Mouse (Mus musculus) heart, adult 2 months (tissue): ENCODE results near the gene Kcnk3. TPM values are rescaled to one million over a fixed set of nuclear protein-coding genes. Genes with fewer than 3 reads are reported as not detected.

ENCODE experiments used
- DNase-seq, 2 experiments: peaks; one replicate each; pipeline ENCODE4 v3.0.0; 2021
- H3K27ac ChIP-seq: fragments of 200-600 bp; 2 replicates; pipeline ENCODE4 v1.8.1; 2022
- H3K27me3 ChIP-seq: fragments of 200-500 bp; 2 replicates; pipeline ENCODE4 v1.6.1; 2012; ENCODE audit warnings: mild to moderate bottlenecking, low read length, inconsistent platforms, mixed read lengths; ENCODE audit not compliant: control insufficient read depth, insufficient read depth
- H3K36me3 ChIP-seq: fragments of 200-500 bp; 2 replicates; pipeline ENCODE4 v1.6.1; 2012; ENCODE audit warnings: low read length, inconsistent platforms; ENCODE audit not compliant: control insufficient read depth, insufficient read depth
- H3K4me1 ChIP-seq: fragments of 200-500 bp; 2 replicates; pipeline ENCODE4 v1.6.1; 2011; ENCODE audit warnings: low read length; ENCODE audit not compliant: control insufficient read depth, insufficient read depth
- H3K4me3 ChIP-seq: fragments of 200-600 bp; 2 replicates; pipeline ENCODE4 v1.8.1; 2022
- H3K79me2 ChIP-seq: fragments of 200-500 bp; replicated peaks from 2 replicates; pipeline ENCODE4 v1.6.1; 2012; ENCODE audit warnings: mild to moderate bottlenecking, inconsistent platforms, low read length, moderate library complexity, mixed read lengths; ENCODE audit not compliant: control insufficient read depth, insufficient read depth
- H3K9ac ChIP-seq: fragments of 200-500 bp; 2 replicates; pipeline ENCODE4 v1.6.1; 2012; ENCODE audit warnings: low read depth, mild to moderate bottlenecking, control low read depth, inconsistent platforms, low read length, mixed read lengths
- CTCF ChIP-seq: fragments of 200-600 bp; IDR thresholded peaks from 2 replicates; pipeline ENCODE4 v1.8.1; 2022; ENCODE audit warnings: antibody characterized with exemption, mild to moderate bottlenecking, moderate library complexity
- EP300 ChIP-seq: fragments of 200-500 bp; IDR thresholded peaks from 2 replicates; pipeline ENCODE4 v1.6.1; 2011; ENCODE audit warnings: low read depth, low read length, control low read depth; ENCODE audit not compliant: insufficient read depth
- POLR2A ChIP-seq: fragments of 200-500 bp; IDR thresholded peaks from 2 replicates; pipeline ENCODE4 v1.6.1; 2011; ENCODE audit warnings: mild to moderate bottlenecking, low read depth, low read length, control low read depth; ENCODE audit not compliant: insufficient read depth
- WGBS: fragments of 180-500 bp; shearing (Covaris S2); methylation state at CpG from one replicate; pipeline ENCODE4 v1.1.7; 2018; 5-methylcytosine and 5-hydroxymethylcytosine counted together
- intact Hi-C: fragments of 180-260 bp; cut with DNase I; formaldehyde crosslinking; loops from one replicate; pipeline ENCODE4 v1.15.1; 2025
- polyA plus RNA-seq: library from polyadenylated mRNA; depleted of rRNA; stranded (reverse); fragments of >200 nt; gene quantifications from 2 replicates; pipeline ENCODE4 v1.2.3, GENCODE M21; 2012
- total RNA-seq, 2 experiments: library from RNA; stranded (reverse); gene quantifications; 2 replicates each; pipeline ENCODE4 v1.2.3; 2021

Gene Kcnk3
- total and polyA plus RNA-seq, 3 experiments = 259 to 432 (median 300) TPM

GRCm38 (mm10) chr5:30647815-30648560 lies 60.0 kb downstream of the Kcnk3 start, which contains the start of gene Slc35f6:
Slc35f6 (plus strand) TSS chr5:30647933.
- Histone ChIP-seq H3K9ac (peak within 1 kb of the TSS; percentile 82), H3K27me3 (no peaks in the 10 kb centered on the region), H3K27ac (peak within 1 kb of the TSS; percentile 94), H3K4me3 (peak within 1 kb of the TSS; percentile 89), H3K79me2 (peaks cover 3% of the 10 kb centered on the region; the same call in 1 of the 2 replicates), H3K36me3 (peaks cover 10% of the 10 kb centered on the region), H3K4me1 (peaks cover 24% of the 10 kb centered on the region)
- DNase-seq = peak; percentile 95 to 96
- under 1% methylated on average over 38 of the region's 38 CpGs for WGBS
- intact Hi-C loops = loop anchor here (1.0 kb wide), 1 partner anchor 18 kb away; the partner anchor contains the start of gene Cenpa
- no peak for TF ChIP-seq EP300
- peak; percentile 87 for TF ChIP-seq POLR2A
- TF ChIP-seq CTCF = no peak

GRCm38 (mm10) chr5:30649558-30649957 lies 61.6 kb downstream of the Kcnk3 start:
- DNase-seq = no peak
- peaks cover 8% of the 10 kb centered on the region for H3K36me3 ChIP-seq
- intact Hi-C loops = no loop called here
- H3K79me2 ChIP-seq = peaks cover 3% of the 10 kb centered on the region; the same call in 1 of the 2 replicates
- 61% methylated on average over 4 of the region's 4 CpGs for WGBS
- no peak overlapping the region for H3K9ac ChIP-seq
- H3K27ac ChIP-seq = peak overlapping the region; percentile 94; the same call in 1 of the 2 replicates
- H3K27me3 ChIP-seq = no peaks in the 10 kb centered on the region
- peaks cover 20% of the 10 kb centered on the region for H3K4me1 ChIP-seq
- no peak for TF ChIP-seq EP300
- TF ChIP-seq CTCF = no peak
- no peak for TF ChIP-seq POLR2A
- no peak overlapping the region for H3K4me3 ChIP-seq

- DNase-seq = peak; percentile 53 to 62
- TF ChIP-seq EP300 (no peak), CTCF (no peak), POLR2A (no peak)
- H3K4me3 ChIP-seq = no peak overlapping the region
- H3K4me1 ChIP-seq = peaks cover 20% of the 10 kb centered on the region
- 54% methylated on average over 3 of the region's 3 CpGs for WGBS
- H3K79me2 ChIP-seq = peaks cover 3% of the 10 kb centered on the region; the same call in 1 of the 2 replicates
- H3K36me3 ChIP-seq = peaks cover 8% of the 10 kb centered on the region
- H3K27ac ChIP-seq = peak overlapping the region; percentile 59
- peak overlapping the region; percentile 19; the same call in 1 of the 2 replicates for H3K9ac ChIP-seq
- intact Hi-C loops = no loop called here
- no peaks in the 10 kb centered on the region for H3K27me3 ChIP-seq
These were observed 62.8 kb downstream of the Kcnk3 start for GRCm38 (mm10) chr5:30650756-30651155.

- H3K9ac ChIP-seq = no peak overlapping the region
- H3K36me3 ChIP-seq = peaks cover 8% of the 10 kb centered on the region
- no peaks in the 10 kb centered on the region for H3K27me3 ChIP-seq
- H3K4me1 ChIP-seq = peaks cover 20% of the 10 kb centered on the region
- no peak for TF ChIP-seq EP300
- TF ChIP-seq POLR2A = no peak
- TF ChIP-seq CTCF = no peak
- no peak for DNase-seq
- intact Hi-C loops = no loop called here
- peak overlapping the region; percentile 59 for H3K27ac ChIP-seq
- peaks cover 3% of the 10 kb centered on the region; the same call in 1 of the 2 replicates for H3K79me2 ChIP-seq
- WGBS = 73% methylated on average over 3 of the region's 3 CpGs
- no peak overlapping the region for H3K4me3 ChIP-seq
These were observed 63.6 kb downstream of the Kcnk3 start for GRCm38 (mm10) chr5:30651554-30651953.

- no peak overlapping the region for H3K27ac ChIP-seq
- intact Hi-C loops = no loop called here
- WGBS = 84% methylated on average over 6 of the region's 6 CpGs
- H3K9ac ChIP-seq = no peak overlapping the region
- peaks cover 8% of the 10 kb centered on the region for H3K36me3 ChIP-seq
- H3K79me2 ChIP-seq = peaks cover 3% of the 10 kb centered on the region; the same call in 1 of the 2 replicates
- no peak for TF ChIP-seq EP300
- TF ChIP-seq POLR2A = no peak
- TF ChIP-seq CTCF = no peak
- no peaks in the 10 kb centered on the region for H3K27me3 ChIP-seq
- DNase-seq = no peak
- peaks cover 20% of the 10 kb centered on the region for H3K4me1 ChIP-seq
- no peak overlapping the region for H3K4me3 ChIP-seq
These were observed 65.3 kb downstream of the Kcnk3 start for GRCm38 (mm10) chr5:30653246-30653645.

GRCm38 (mm10) chr5:30655042-30655441 lies 67.1 kb downstream of the Kcnk3 start:
- H3K4me1 ChIP-seq = peaks cover 9% of the 10 kb centered on the region
- DNase-seq = no peak
- no peaks in the 10 kb centered on the region; the same call in 1 of the 2 replicates for H3K79me2 ChIP-seq
- H3K27me3 ChIP-seq = no peaks in the 10 kb centered on the region
- peaks cover 8% of the 10 kb centered on the region for H3K36me3 ChIP-seq
- H3K9ac ChIP-seq = no peak overlapping the region
- 55% methylated on average over 8 of the region's 8 CpGs for WGBS
- intact Hi-C loops = no loop called here
- TF ChIP-seq EP300 (no peak), CTCF (no peak), POLR2A (no peak)
- no peak overlapping the region; the same call in 1 of the 2 replicates for H3K27ac ChIP-seq
- H3K4me3 ChIP-seq = no peak overlapping the region
